Mouse (Mus musculus) neural tube, embryonic 12.5 days (tissue): ENCODE data around the gene Aff3. TPM values are rescaled to one million over a fixed set of nuclear protein-coding genes. Genes with fewer than 3 reads are reported as not detected.

Experiments
- ATAC-seq: fragments of 200-750 bp; cut with Nextera tagmentation; 2 replicates; pipeline ENCODE4 v1.8.0; 2017; ENCODE audit warnings: low read depth, mild to moderate bottlenecking, moderate TSS enrichment, moderate library complexity; ENCODE audit not compliant: low FRiP score
- H3K27ac ChIP-seq: fragments of 300-500 bp; sonication (generic); 2 replicates; pipeline ENCODE4 v1.5.1; 2016
- H3K27me3 ChIP-seq: fragments of 300-500 bp; sonication (generic); replicated peaks from 2 replicates; pipeline ENCODE4 v1.6.1; 2016; ENCODE audit warnings: mild to moderate bottlenecking
- H3K36me3 ChIP-seq: fragments of 300-500 bp; sonication (generic); 2 replicates; pipeline ENCODE4 v1.6.1; 2016; ENCODE audit warnings: mild to moderate bottlenecking
- H3K4me1 ChIP-seq: fragments of 300-500 bp; sonication (generic); 2 replicates; pipeline ENCODE4 v1.6.1; 2016
- H3K4me2 ChIP-seq: fragments of 300-500 bp; sonication (generic); replicated peaks from 2 replicates; pipeline ENCODE4 v1.6.1; 2016; ENCODE audit warnings: mild to moderate bottlenecking
- H3K4me3 ChIP-seq: fragments of 300-500 bp; sonication (generic); 2 replicates; pipeline ENCODE4 v1.5.1; 2016
- H3K9ac ChIP-seq: fragments of 300-500 bp; sonication (generic); 2 replicates; pipeline ENCODE4 v1.6.1; 2016; ENCODE audit warnings: mild to moderate bottlenecking
- H3K9me3 ChIP-seq: fragments of 300-500 bp; sonication (generic); 2 replicates; pipeline ENCODE4 v1.6.1; 2016; ENCODE audit warnings: mild to moderate bottlenecking
- WGBS: fragments of 180-500 bp; shearing (Covaris S2); methylation state at CpG from one replicate; pipeline ENCODE4 v1.1.7; 2016; 5-methylcytosine and 5-hydroxymethylcytosine counted together
- polyA plus RNA-seq: library from polyadenylated mRNA; unstranded; fragments of >200 nt; fragmentation: Nextera tagmentation; extraction: Ambion mirVana; gene quantifications from 2 replicates; pipeline ENCODE4 v1.2.1, GENCODE M21; 2016

The Aff3 gene
- polyA plus RNA-seq, 1 experiment from 2014 or later: 37.7 TPM

DNA sequence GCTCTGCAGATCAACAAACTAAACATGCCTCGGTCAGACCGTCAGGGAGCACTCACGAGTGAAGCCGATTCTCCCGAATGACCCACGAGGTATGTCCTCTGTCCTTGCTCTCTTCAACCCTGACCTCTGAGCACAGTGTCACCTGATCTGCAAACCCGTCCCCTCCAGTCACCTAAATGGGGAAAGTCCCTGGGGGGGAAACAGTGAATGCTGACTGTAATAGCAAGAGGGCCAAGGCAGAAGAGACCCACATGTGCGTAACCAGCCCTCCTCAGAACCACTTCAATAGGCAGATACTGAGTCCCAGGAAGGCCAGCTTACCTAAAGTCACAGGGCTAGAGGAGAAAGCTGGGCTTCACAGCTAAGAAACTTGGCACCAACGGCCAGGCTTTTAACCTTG lies 82.4 kb downstream of the Aff3 start:
- Histone ChIP-seq H3K27me3 (no peaks in the 10 kb centered on the region), H3K4me1 (peaks cover 12% of the 10 kb centered on the region), H3K27ac (no peak overlapping the region), H3K9me3 (no peaks in the 10 kb centered on the region), H3K9ac (no peak overlapping the region), H3K4me2 (no peak overlapping the region), H3K4me3 (no peak overlapping the region), H3K36me3 (no peaks in the 10 kb centered on the region)
- WGBS: 84% methylated on average over 9 of the region's 9 CpGs
- ATAC-seq: no peak

DNA sequence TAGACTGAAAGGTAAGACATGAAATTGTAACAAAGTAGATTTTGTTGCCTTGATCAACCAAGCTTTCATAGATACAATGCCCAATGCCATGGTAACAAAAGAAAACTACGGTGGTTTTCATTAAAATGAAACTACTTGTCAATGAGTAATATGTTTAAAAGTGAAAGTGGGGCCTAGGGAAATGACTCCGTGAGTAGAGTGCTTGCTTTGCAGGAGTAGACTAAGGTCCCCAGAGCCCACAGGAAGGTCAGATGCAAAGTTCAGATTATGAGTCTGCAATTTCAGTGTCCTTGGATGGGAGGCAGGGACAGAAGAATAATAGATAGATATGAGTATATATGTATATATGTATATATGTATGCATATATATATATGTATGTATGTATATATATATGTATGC lies 84.2 kb downstream of the Aff3 start:
- Histone ChIP-seq H3K9ac (no peak overlapping the region), H3K4me2 (no peak overlapping the region), H3K4me3 (no peak overlapping the region), H3K27ac (no peak overlapping the region), H3K4me1 (peaks cover 12% of the 10 kb centered on the region), H3K9me3 (no peaks in the 10 kb centered on the region), H3K27me3 (no peaks in the 10 kb centered on the region), H3K36me3 (no peaks in the 10 kb centered on the region)
- no peak for ATAC-seq
- 87% methylated on average over 2 of the region's 2 CpGs for WGBS

DNA sequence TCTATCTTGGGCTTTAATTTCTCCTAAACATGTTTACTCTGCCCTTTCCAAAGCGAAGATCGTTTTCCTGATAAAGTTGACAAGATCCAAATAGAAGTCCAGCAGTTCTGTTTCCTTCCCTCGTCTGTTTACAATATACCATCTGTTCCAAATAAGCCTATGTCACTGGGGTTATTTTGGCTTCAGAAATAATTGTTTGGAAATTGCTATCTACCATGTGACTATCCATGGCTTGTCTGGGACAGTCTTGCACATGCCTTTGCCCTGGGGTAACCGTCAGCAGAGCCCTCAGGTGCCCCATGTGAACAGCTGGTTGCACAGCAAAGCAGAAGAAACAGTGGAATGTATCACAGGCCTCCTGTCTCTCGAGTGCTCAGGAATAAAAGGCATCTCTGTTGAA lies 86.4 kb downstream of the Aff3 start:
- peaks cover 12% of the 10 kb centered on the region for H3K4me1 ChIP-seq
- WGBS: 71% methylated on average over 5 of the region's 5 CpGs
- ATAC-seq: no peak

DNA sequence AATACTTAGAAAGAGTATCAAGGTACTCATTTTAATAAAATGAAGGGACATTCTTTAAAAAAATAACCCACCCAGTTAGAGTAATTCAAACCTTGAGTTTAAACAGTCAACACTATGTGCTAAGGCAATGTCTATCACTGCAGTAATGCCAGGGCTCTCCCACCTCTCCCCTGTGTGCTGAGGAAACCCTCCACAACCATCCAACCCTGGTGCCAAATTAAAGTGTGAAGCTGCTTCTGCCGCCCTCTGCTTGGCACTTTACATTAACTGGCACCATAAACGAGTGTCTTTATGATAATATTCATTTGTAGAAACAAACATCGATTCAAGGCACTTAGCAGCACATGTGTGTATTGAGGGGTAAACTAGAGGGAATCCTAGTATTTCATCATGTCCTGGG lies 97.0 kb downstream of the Aff3 start:
- no peak overlapping the region for H3K9ac ChIP-seq
- no peak overlapping the region for H3K4me2 ChIP-seq
- 70% methylated on average over 3 of the region's 3 CpGs for WGBS
- H3K27ac ChIP-seq: no peak overlapping the region
- ATAC-seq: no peak
- H3K4me3 ChIP-seq: no peak overlapping the region
- H3K27me3 ChIP-seq: no peaks in the 10 kb centered on the region
- no peaks in the 10 kb centered on the region for H3K9me3 ChIP-seq
- H3K36me3 ChIP-seq: no peaks in the 10 kb centered on the region
- H3K4me1 ChIP-seq: peaks cover 46% of the 10 kb centered on the region

More for the DNA sequence above, 86.4 kb downstream of the Aff3 start:
- no peak overlapping the region for H3K27ac ChIP-seq
- H3K36me3 ChIP-seq: no peaks in the 10 kb centered on the region
- H3K27me3 ChIP-seq: no peaks in the 10 kb centered on the region
- H3K4me3 ChIP-seq: no peak overlapping the region
- H3K9me3 ChIP-seq: no peaks in the 10 kb centered on the region
- H3K4me2 ChIP-seq: no peak overlapping the region
- H3K9ac ChIP-seq: no peak overlapping the region

DNA sequence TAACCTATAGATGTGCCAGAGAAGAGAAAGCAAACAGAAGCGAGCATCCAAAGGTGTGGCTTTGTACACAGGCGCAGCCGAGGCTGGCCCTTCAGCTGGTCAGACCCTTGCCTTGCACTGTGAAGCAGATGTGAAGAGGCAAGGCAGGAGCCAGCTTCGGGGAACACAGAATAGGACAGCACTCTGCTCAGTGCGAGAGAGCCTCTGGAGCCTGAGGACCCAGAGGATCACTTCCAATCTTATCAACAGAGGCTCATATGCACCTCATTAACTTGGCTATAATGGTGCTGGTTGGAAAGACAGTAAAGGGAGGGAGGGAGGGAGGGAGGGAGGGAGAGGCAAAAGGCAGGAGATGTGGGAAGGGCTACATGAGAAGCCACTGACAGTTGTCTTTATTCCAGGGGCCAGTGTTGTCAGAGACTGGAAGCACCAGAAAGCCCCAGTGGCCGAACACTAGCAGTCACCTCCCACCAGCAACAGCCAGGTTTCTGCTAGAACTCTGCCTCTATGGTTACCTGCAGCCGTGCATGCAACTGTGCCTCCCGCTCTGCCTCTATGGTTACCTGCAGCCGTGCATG lies 98.6 kb downstream of the Aff3 start:
- Histone ChIP-seq H3K27me3 (no peaks in the 10 kb centered on the region), H3K36me3 (no peaks in the 10 kb centered on the region), H3K4me2 (peak overlapping the region; percentile 41), H3K27ac (peak overlapping the region; percentile 70), H3K4me1 (peaks cover 56% of the 10 kb centered on the region), H3K9me3 (no peaks in the 10 kb centered on the region), H3K9ac (no peak overlapping the region), H3K4me3 (no peak overlapping the region)
- ATAC-seq: peak; percentile 26; the same call in 1 of the 2 replicates
- WGBS: 53% methylated on average over 9 of the region's 9 CpGs

DNA sequence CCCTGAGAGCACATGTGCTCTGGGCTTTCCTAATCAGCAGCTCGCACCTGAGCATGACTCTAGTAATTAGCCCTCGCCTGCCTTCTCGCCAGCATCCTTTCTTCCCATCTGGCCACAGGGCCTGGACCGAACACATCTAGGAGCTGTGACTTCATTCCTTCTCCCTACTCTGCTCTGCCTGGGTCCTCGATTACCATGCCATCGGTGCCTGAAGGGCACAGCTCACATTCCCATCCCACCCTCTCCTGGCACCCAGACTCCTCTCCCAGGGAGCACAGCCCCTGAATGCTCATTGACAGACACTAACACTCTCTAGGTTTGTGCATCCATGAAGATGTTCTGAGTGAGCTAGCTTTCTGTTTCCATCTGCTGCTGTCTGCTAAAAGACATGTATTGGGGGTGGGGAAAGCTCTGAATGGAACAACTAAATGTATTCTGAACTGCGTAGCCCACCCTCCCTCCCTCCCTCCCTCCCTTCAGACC lies 99.4 kb downstream of the Aff3 start:
- ATAC-seq: peak; percentile 23; the same call in 1 of the 2 replicates
- H3K9ac ChIP-seq: no peak overlapping the region
- no peak overlapping the region for H3K4me3 ChIP-seq
- WGBS: 38% methylated on average over 7 of the region's 7 CpGs
- peak overlapping the region; percentile 70 for H3K27ac ChIP-seq
- no peaks in the 10 kb centered on the region for H3K36me3 ChIP-seq
- H3K4me1 ChIP-seq: peaks cover 56% of the 10 kb centered on the region
- H3K4me2 ChIP-seq: peak overlapping the region; percentile 41
- no peaks in the 10 kb centered on the region for H3K9me3 ChIP-seq
- H3K27me3 ChIP-seq: no peaks in the 10 kb centered on the region

DNA sequence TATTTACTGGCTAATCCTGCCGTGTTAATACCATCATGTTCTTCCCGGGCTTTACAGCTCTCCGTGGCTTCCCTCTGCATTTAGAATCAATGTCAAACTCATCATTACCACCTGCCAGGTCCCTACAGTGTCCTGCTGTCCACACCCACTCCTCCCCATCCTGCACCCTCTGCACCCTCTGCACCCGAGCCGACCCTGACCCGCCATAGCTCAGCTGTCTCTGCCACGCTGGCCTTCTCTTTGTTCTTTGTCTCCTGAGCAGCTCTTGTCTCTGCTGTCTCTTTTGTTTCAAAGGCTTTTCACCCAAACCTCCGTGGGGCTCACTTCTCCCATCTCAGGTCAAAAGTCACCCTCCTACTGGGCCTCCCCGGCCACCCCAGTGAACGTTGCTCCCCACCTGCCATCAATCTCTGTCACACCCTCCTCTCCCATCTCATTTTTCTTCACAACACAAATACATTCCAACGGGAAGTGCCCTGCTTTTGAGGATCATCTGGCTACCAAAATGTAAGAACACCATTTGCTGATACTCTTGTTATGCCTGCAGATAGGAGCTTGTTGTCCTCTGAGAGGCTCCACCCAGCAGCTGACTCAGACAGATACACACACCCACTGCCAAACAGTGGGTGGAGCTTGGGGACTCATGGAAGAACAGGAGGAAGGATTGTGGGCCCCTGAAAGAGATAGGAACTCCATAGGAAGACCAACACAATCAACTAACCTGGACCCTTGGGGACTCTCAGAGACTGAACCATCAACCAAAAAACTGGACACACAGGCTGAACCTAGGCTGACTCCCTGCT lies 102.2 kb downstream of the Aff3 start:
- Histone ChIP-seq H3K27ac (peak overlapping the region; percentile 59; the same call in 1 of the 2 replicates), H3K9me3 (no peaks in the 10 kb centered on the region), H3K9ac (0 out of 2 replicates have a peak overlapping the region, but pooled peaks have one; percentile 38), H3K27me3 (no peaks in the 10 kb centered on the region), H3K4me3 (no peak overlapping the region), H3K4me2 (peak overlapping the region; percentile 41), H3K36me3 (no peaks in the 10 kb centered on the region), H3K4me1 (peaks cover 51% of the 10 kb centered on the region)
- WGBS: 6% methylated on average over 11 of the region's 11 CpGs
- peak; percentile 21; the same call in 1 of the 2 replicates for ATAC-seq

DNA sequence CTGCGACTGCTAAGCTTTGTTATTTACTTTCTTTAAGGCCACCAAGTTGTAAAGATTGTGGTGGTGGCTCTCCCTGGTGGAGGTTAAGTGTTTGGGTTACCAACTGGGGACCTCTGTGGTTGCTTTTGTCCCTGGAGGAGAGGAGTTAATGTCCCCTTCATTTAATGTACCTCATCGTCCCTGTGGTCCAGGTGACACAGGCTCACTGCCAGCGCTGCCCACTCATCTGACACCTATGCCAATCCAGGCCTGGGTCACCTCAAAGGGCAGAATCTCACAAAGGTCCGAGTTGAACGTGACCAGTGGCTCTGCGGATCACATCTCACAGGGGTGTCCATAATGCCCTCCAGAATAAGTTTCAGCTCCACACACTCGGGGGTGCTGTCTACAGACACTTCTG lies 103.4 kb downstream of the Aff3 start:
- ATAC-seq: no peak
- Histone ChIP-seq H3K9me3 (no peaks in the 10 kb centered on the region), H3K9ac (no peak overlapping the region), H3K4me3 (no peak overlapping the region), H3K27ac (no peak overlapping the region), H3K27me3 (no peaks in the 10 kb centered on the region), H3K4me1 (peaks cover 44% of the 10 kb centered on the region), H3K4me2 (no peak overlapping the region), H3K36me3 (no peaks in the 10 kb centered on the region)
- WGBS: 74% methylated on average over 7 of the region's 7 CpGs

DNA sequence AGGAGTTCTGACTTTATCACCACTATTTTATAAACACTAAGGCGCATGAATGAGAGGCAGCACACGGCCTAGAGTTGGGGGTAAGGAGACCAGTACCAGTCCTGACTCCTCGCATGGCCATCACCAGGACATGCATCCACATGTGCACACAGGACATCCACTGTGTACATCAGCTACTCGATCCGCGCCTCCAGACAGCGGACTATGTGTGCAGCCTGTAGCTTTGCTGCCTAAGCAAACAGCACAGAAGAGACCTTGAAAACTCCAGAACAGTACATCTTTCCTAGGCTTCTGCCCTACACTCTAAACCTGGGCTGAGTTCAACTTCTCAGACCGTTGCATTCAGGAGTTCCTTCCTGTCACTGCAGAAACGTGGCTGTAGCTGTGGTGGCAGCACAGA lies 104.1 kb downstream of the Aff3 start:
- no peak overlapping the region for H3K4me3 ChIP-seq
- H3K36me3 ChIP-seq: no peaks in the 10 kb centered on the region

DNA sequence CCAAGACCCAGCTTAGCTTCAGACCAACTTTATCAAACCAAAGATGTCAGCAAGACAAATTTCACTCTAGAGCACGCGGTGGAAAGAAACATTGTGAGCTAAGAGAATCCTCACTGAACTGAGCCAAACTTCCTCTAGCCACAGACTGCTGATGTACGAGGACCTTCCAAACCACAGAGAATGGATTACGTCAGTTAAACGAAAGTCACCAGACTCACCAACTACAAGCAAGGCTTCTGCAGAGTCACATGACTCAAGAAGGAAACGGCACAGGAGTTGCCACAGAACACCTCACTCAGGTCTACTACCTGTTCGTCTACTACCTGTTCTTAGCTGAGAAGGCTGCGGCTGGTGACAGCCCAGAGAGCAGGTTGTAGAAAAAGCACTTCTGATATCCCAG lies 107.1 kb downstream of the Aff3 start:
- Histone ChIP-seq H3K27me3 (no peaks in the 10 kb centered on the region), H3K9ac (no peak overlapping the region), H3K9me3 (no peaks in the 10 kb centered on the region), H3K4me1 (peaks cover 16% of the 10 kb centered on the region), H3K4me2 (no peak overlapping the region), H3K4me3 (no peak overlapping the region), H3K36me3 (no peaks in the 10 kb centered on the region), H3K27ac (no peak overlapping the region)
- 89% methylated on average over 8 of the region's 8 CpGs for WGBS
- ATAC-seq: no peak

More for the DNA sequence above, 104.1 kb downstream of the Aff3 start:
- no peak overlapping the region for H3K9ac ChIP-seq
- H3K4me2 ChIP-seq: no peak overlapping the region
- H3K4me1 ChIP-seq: peaks cover 37% of the 10 kb centered on the region
- ATAC-seq: no peak
- WGBS: 81% methylated on average over 9 of the region's 9 CpGs
- no peaks in the 10 kb centered on the region for H3K27me3 ChIP-seq
- no peak overlapping the region for H3K27ac ChIP-seq
- H3K9me3 ChIP-seq: no peaks in the 10 kb centered on the region

DNA sequence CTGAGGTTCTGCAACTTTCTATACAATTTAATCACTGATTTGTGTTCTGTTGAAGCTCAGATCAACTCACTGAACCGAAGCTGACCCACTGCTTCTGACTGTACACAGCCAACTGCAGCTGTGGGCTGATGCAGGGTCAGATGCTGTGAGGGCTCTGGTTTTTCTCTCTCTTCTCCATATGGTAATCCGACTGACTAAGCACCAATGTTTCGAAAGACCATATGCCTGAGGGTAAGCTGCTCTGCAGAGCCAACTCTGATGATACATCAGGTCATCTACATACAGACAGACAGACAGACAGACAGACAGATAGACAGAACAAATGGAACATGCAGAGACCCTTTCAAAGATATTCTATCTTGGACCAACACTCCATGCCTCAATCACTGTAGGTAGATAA lies 110.2 kb downstream of the Aff3 start:
- Histone ChIP-seq H3K9me3 (no peaks in the 10 kb centered on the region), H3K27me3 (no peaks in the 10 kb centered on the region), H3K4me3 (no peak overlapping the region), H3K4me2 (no peak overlapping the region), H3K4me1 (peaks cover 7% of the 10 kb centered on the region; the same call in 1 of the 2 replicates), H3K27ac (no peak overlapping the region), H3K36me3 (no peaks in the 10 kb centered on the region), H3K9ac (no peak overlapping the region)
- 85% methylated on average over 3 of the region's 3 CpGs for WGBS
- ATAC-seq: no peak

DNA sequence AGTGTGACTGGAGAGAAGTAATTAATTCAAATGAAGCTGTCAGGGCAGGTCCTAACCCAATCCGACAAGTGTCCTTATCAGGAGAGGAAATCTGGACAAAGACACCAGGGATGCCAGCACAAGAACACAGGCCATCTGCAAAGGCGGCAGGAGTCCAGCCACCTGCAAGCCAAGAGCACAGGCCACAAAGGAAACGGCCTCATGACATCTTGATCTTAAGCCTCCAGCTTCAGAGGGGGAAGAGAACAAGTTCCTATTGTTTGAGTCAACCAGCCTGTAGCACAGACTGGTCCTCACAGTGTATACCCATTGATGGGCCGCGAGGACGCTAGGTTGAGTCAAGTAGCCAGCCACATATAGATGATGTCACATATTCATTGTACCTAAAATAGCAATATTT lies 111.7 kb downstream of the Aff3 start:
- H3K27me3 ChIP-seq: no peaks in the 10 kb centered on the region
- no peak overlapping the region for H3K27ac ChIP-seq
- H3K4me2 ChIP-seq: no peak overlapping the region
- no peaks in the 10 kb centered on the region for H3K36me3 ChIP-seq
- H3K9me3 ChIP-seq: no peaks in the 10 kb centered on the region
- WGBS: 60% methylated on average over 6 of the region's 6 CpGs
- no peak overlapping the region for H3K4me3 ChIP-seq
- ATAC-seq: no peak
- H3K4me1 ChIP-seq: peaks cover 15% of the 10 kb centered on the region
- no peak overlapping the region for H3K9ac ChIP-seq
